Mouse (Mus musculus) urinary bladder, postnatal 14 days (tissue): ENCODE results near the gene Mon1a.

Experiments used
- DNase-seq: peaks from one replicate; pipeline ENCODE4 v3.0.0; 2021; ENCODE audit warnings: low spot score

The Mon1a gene

GRCm38 (mm10) chr9:107908410-107909158, 20.6 kb downstream of the Mon1a start:
- peak; percentile 76 for DNase-seq

DNA sequence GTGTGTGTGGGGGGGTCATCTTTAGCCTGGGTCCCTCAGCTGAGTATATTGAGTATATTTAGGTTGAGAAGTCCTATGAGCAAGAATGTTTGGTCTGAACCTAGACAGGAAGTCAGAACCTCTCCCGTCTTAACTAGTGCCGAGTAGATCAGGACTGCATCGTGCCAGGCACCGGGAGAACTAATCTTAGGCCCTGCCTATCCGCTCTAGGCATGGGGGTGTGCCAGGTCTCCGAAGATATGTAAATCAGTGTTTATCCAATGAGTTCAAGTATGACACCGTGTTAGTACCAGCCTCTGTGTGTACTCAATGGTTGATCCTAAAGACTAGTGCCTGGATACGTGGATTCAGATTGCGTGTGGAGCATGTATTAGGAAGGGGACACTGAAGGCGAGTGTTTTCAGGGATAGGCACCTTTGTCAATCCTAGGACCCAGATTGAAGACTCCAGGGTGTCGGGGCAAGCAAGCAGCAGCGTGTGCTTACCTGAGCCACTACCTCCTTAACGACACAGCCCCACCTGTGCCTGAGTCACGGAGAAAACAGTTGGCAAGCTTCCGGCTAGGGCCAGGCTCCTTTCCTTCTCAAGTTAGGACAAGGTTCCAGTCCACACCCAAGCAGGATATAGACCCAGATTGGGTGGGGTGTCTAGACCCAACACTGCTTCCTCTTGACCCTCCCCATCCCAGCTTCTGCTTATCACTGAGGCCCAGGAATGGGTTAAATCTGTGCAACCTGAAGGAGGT, 22.2 kb downstream of the Mon1a start:
- DNase-seq, result peak; percentile 86

- no peak for DNase-seq
These were observed 26.9 kb downstream of the Mon1a start for GRCm38 (mm10) chr9:107914764-107915420.

- no peak for DNase-seq
These were observed 30.1 kb downstream of the Mon1a start for GRCm38 (mm10) chr9:107917895-107918608.

DNA sequence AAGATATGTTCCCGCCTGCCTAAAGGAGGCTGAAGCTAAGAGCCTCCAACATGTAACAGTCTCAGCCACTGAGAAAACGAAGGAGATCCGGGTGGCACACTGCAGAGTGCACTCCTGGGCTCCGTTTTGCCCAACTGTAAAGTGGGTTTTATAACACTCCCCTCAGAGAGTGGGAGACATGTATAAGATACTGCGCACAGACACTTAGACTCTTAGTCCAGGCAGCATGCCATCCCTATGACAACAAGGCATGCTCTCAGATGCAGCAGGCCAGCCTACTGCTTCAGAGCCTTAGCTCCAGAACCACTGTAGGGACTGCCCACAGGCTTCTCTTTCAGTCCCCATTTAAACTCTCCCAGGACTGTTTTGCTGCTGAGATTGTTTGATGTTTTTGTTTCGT, 30.9 kb downstream of the Mon1a start:
- DNase-seq, result no peak

GRCm38 (mm10) chr9:107919441-107919840, 31.5 kb downstream of the Mon1a start:
- no peak for DNase-seq

GRCm38 (mm10) chr9:107923021-107923420, 35.1 kb downstream of the Mon1a start:
- DNase-seq, result peak; percentile 55

- DNase-seq, result no peak
These were observed 36.0 kb downstream of the Mon1a start for GRCm38 (mm10) chr9:107923956-107924355.

- no peak for DNase-seq
These were observed 37.3 kb downstream of the Mon1a start for GRCm38 (mm10) chr9:107925251-107925650.

DNA sequence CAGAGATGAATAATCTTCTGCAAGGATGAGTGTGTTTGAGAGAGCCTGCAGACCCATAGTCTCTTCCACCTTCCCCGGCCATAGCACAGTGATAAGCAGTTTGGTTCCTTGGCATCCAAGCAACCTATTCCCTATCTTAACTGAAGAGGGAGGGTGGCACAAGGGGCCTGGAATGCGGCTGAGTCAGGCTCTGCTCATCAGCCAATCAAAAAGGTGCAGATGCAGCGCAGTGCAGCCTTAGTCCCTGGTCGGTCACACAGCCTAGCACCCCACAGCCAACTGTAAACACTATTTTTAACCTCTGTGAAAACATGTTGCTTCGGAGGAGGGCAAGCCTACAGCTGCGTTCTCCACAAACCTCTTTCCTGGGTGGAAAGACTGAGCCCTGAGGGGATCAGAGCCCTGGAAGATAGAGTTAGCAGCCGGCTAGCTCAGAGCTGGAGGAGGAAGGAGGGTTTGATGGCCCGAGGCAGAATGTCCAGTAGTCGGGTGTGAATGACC, 39.0 kb downstream of the Mon1a start:
- DNase-seq, result no peak

DNA sequence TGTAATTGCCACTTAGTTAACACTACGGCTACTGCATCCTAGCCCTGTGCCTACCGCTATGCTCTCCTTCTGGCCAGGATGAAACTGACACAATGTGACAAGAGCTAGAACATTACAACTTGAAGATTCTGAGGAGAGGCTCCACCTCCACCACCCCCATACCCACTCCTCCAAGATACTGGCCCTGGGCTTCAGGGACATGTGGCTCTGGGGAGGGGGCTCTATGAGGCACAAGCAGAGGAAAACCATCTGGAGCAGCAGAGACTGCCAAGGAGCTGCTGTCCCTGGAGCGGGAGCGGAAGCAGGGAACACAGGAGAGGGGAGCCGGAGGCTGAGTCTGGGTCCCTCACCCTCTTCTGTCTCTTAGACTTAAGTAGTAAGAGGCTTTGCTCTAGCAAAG, 39.8 kb downstream of the Mon1a start:
- DNase-seq, result no peak

DNA sequence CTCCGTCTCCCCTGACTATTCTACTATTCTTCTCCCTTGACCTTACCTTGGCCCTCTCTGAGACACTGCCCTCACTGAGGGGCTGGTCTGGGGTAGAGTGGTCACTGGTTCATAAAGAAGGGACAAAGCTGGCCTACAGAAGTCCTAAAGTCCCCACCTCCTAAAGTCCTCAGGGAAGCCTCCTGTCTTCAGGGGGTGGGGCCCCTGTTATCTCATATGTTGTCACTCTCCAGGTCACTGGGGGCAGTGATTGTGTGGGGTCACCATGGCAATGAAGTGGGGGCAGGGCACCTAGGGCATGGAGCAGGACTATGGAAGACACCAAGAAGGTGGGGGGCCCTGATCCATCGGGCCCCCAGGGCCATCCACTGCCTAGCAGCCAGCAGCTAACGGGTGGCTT, 40.2 kb downstream of the Mon1a start, which contains the start of gene Actl11:
Gene Actl11, plus strand, starts transcription at position 301 of the 400 bp plus-strand sequence.
- no peak for DNase-seq

- no peak for DNase-seq
These were observed 44.3 kb downstream of the Mon1a start for GRCm38 (mm10) chr9:107932221-107932620.

GRCm38 (mm10) chr9:107934146-107934545, 46.2 kb downstream of the Mon1a start:
- DNase-seq, result no peak

GRCm38 (mm10) chr9:107935374-107935773, 47.4 kb downstream of the Mon1a start, which contains the start of gene Camkv:
Camkv (plus strand) TSS chr9:107935674.
- no peak for DNase-seq

GRCm38 (mm10) chr9:107935790-107936214, 47.9 kb downstream of the Mon1a start:
- peak; percentile 29 for DNase-seq

DNA sequence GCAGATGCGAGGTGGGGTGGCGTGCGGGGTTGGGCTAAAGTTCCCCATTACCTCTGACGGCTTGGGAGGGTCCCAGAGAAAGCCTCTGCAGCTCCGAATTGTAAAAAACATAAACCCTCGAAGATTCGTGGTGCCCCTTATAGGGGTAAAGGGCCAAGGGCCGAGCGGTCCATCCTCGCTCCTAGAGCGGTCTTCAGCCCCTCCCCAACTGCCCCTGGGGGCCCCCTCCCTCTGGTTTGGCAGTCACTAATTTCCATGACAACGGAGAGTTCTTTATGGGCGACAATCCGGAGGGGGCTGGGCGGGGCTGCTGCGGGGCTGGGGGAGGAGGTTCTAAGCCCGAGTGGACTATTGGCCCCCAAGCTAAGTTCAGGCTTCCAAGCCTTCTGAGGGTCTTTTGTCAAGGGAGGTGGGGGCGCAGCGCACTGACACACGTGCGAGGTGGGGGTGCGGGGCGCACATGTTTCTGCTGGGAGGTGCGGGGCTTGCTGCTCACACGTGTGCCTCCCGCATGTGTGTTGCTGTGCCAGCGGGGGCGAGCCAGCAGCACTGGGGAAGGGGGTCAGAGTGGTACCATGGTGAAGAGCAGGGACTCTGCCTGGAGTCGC, 48.4 kb downstream of the Mon1a start:
- DNase-seq, result no peak

DNA sequence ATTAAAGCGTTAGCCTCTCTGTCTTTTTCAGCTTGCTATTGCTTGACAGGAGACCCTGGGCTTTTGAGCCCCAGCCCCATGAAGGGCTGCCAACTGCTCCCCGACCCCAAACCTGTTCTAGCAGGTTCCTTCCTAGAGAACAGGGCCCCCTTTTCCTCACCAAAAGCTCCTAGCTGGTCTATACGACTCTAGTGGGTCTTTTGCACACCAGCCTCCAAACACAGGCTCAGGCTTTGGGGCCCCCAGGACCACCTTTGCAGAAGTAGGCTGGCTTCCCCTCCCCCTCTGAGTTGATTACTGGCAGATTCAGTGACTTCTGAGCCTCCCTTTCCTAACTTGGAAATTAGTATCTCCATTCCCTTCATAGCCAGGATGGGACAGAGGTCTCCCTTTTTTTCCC, 48.9 kb downstream of the Mon1a start:
- DNase-seq, result no peak

DNA sequence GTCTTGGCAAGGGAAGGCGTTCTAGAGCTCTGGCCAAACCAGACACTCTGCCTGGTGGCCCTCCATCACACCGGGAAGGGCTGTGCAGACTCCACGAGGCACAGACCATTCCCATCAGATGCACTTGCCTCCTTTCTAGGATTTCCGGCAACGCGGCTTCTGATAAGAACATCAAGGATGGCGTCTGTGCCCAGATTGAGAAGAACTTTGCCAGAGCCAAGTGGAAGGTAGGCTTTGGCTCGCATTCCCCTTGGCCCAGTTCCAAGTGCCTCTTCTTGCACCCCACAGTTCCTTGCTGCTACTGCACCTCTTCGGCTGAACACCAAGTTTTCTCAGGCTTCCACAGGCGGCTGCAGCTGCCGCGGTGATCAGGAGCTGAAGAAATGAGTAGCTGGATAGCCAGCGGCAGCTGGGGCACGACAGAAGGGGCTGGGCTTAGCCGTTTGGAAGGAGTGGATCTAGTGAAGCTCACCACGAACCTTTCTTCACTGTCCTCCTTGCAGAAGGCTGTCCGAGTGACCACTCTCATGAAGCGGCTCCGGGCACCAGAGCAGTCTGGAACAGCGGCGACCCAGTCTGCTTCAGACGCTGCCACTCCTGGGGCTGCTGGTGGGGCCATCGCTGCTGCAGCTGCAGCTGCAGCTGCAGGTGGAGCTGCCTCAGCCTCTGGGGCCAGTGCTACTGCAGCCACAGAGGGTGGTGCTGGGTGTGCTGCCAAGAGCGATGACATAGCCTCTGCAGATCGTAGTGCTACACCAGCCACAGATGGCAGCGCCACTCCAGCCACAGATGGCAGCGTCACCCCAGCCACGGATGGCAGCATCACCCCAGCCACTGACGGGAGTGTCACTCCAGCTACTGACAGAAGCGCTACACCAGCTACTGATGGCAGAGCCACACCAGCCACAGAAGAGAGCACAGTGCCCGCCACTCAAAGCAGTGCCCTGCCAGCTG, 59.6 kb downstream of the Mon1a start:
- DNase-seq, result no peak

- no peak for DNase-seq
These were observed 61.4 kb downstream of the Mon1a start for GRCm38 (mm10) chr9:107949184-107949921.
